Mouse (Mus musculus): ENCODE measurements around the gene Atp5g3.
A peak's percentile ranks its signal among the peaks of the same experiment; 100 is the strongest.
"Not testable (repeated sequence)": the region's sequence is repeated elsewhere in the genome, so short reads cannot be mapped to it uniquely, and the experiment has no call there.

Atp5g3 gene

DNA sequence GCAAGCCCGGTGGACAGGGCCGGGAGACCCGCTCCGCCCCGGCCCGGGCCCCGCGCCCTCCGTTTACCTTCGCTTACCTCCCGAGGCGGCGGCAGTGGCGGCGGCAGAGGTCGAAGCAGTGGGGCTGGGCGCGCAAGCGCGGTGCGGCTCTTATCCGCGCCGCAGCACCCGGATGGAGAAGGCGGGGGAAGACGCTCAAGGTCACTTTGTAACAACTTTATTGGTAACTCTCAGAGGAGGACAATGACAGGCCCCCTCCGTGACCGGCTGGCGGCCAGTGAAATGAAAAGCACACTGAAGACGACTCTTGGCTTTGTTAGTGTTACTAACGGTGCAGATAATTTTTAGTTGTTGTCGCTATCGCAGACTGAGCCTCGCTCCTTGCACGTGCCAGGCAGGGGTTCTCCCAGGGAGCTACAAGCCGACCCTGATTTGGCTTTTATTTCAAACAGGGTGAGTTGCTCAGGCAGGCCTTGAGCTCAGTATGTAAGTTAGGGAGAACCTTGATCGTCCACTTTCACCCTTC, at the start of gene Atp5g3:
Atp5g3 (minus strand) TSS at position 152 of the 526 bp plus-strand sequence.
- peak; percentile 93 for DNase-seq (ENCODE audit: low spot score)

DNA sequence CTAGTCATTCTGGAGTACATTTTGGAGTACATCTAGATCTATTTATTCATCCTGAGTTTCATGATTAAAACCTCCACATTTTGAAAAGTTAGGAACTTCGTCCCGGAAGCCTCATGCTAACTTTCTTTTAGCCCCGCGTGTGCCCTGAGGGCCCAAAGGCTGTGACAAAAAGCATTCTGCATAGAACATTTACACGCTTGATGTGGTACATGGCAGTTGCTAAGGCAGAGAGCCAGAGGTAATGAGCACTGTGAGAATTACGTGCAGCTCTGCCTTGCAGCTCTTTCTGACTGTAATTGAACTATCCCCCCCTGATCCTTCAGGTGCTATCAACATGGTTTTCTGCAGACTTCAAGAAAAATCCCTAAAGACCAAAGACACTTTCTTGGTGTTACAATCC, 47.2 kb upstream of the Atp5g3 start:
- DNase-seq (ENCODE audit: low spot score) = no peak

DNA sequence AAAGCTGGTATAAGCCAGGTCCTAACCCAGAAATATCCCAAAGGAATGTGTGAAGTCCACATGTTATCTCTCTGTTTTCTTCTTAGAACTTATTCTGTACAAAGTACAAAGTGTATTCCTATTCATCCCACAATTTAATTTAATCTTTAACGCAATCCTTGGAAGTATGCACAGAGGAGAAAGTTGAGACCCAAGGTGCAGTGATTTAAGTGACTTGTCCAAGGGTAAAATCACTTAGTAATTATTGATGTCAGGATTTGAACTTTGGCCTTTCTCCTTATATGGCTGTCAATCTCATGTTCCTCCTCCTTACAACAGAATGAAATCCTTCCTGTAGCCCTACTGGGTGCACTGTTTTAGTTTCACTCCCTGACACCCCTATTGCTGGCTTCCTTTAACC, 42.5 kb upstream of the Atp5g3 start:
- DNase-seq (ENCODE audit: low spot score) = no peak

DNA sequence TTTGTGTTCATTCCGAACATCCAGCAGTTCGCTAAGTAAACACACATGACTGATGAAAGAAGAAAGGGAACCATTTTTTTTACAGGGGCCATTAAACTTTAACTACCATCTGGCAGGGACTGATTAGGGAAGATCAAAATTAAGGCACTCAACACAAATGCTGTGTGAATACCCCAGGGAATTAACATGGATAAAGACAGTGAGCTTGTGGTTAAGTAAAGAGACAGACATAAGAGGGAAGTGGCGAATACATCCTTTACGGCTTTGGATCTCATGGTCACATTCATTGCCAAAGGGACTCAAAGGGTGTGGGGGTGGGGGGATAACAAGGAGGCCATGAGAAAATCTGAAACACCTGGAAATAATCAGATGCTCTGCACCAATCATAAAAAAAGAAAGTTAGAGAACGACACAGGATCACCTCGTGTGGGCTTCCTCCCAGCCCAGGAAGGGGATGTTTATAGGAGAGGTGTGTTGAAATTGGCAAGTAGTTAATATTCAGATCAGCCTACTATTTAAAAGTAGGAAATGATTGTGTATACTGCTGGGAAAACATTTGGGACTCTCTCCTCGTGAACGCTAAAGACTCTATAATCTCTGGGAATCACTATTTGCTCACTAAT, 41.6 kb upstream of the Atp5g3 start:
- no peak for DNase-seq (ENCODE audit: low spot score)

DNA sequence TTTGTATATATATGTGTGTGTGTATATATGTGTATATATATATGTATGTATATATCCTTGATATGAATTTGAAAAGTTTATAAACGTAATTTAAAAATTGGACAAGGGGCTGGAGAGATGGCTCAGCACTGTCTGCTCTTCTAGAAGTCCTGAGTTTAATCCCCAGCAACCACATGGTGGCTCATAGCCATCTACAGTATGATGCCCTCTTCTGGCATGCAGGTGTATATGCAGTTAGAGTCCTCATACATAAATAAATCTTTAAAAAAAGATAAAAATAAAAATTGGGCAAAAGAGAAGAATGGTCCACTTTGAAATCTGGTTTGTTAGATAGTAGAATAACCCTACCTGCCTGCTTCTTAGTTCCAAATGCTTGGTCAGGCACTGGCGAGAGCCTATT, 36.2 kb upstream of the Atp5g3 start:
- no peak for DNase-seq (ENCODE audit: low spot score)

DNA sequence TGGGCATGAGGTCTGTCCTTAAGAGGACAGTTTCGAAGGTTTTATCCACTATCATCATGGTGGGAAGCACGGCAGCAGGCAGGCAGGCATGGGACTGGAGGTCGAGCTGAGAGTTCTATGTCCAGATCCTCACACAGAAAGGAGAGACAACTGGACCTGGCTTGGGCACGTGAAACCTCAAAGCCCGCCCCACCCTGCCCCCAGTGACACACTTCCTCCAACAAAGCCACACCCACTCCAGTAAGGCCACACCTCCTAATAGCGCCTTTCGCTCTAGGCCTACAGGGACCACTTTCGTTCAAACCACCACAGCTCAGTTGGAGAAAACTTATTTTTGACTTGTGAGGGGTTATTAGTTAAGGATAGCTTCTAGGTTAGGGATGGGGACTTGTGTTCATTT, 32.6 kb upstream of the Atp5g3 start:
- no peak for DNase-seq (ENCODE audit: low spot score)

DNA sequence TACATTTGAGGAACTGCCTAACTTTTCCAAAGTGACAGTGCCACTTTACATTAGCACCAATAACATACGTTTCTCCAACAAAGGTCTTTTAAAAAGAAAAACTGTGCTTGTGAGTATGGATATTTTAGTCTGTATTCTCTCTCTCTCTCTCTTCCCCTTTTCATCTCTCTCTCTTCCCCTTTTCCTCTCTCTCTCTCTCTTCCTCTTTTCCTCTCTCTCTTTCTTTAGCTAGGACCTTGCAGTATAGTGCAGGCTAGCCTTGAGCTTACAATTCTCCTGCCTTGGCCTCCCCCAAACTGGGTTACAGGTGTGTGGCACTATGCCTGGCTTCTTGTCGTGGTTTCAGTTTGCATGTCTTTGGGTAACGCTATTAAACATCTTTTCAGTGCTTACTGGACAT, 31.7 kb upstream of the Atp5g3 start:
- no peak for DNase-seq (ENCODE audit: low spot score)

DNA sequence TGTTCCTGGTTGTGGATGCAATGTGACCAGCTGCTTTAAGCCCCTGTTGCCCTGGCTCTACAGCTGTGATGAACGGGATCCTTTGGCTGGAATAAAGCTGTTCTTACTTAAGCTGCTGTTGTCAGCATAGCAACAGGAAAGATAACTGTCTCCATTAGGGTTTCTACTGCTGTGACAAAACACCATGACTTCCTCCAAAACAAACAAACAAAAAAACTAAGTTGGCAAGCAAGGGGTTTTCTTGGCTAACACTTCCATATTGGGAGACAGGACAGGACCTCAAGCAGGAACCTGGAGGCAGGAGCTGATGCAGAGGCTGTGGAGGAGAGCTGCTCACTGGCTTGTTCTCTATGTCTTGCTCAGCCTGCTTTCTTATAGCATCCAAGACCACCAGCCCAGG, 30.2 kb upstream of the Atp5g3 start:
- no peak for DNase-seq (ENCODE audit: low spot score)

DNA sequence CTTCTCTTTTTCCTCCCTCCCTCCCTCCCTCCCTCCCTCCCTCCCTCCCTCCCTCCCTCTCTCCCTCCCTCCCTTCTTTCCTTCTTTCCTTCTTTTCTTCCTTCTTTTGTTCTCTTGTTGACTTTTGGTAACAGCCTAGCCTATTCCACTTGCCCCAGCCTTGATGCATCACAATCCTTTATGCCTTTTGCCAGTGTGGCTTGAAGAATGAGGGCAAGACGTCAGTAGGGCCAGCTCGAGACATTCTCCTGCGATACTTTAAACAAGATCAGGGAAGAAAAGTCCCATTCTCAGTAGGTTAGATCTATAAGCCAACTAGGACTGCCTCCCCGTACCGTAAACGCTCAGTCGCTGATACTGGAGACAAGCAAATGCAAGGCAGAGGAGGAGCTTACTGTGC, 29.3 kb upstream of the Atp5g3 start:
- no peak for DNase-seq (ENCODE audit: low spot score)

DNA sequence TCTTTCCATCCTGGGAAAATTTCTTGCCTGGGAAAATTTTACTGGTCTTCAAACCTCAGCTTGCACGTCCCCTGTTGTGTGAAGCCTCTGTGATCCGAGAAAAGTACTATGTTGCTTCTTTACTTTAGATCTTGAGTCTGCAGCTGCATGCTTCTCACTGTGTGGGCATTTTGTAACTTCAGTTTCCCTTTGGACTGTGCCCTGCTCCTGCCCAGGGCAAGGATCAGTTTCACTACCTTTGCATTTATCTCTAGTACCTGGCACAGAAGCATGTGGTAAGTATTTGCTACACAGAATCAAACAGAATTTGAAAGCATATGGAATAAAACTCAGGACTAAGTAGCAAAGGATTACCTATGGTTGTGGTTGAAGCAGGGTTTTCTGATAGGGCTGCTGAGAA, 27.8 kb upstream of the Atp5g3 start:
- DNase-seq (ENCODE audit: low spot score) = no peak

DNA sequence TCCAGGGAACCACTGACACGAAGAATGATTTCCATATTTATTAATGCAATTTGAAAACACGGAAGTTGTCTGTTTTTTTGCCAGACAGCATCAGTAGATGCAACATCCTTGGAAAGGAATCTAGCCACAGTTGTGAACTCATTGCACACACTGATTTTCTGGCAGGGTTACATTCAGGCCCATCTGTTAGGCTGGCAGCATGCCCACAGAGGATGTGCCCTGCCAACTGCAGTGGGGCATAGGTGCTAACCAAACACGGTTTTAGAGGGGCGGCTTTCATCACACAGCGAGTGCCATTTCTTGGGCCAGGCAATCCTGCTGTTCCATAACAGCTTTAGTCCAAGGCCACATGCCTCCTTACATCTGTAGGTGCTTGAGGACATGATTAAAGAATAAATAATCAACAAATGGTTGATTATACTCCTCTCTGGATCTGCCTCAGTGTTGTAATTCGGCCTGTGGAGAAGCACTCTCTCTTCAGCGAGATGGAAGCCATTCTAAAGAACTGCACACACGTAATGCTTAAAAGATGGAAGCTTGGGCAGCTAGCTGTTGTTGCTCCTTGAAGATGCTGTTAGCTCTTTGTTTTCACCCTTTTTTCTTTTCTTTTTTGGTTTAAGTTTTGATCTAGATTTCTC, 21.7 kb upstream of the Atp5g3 start:
- no peak for DNase-seq (ENCODE audit: low spot score)

DNA sequence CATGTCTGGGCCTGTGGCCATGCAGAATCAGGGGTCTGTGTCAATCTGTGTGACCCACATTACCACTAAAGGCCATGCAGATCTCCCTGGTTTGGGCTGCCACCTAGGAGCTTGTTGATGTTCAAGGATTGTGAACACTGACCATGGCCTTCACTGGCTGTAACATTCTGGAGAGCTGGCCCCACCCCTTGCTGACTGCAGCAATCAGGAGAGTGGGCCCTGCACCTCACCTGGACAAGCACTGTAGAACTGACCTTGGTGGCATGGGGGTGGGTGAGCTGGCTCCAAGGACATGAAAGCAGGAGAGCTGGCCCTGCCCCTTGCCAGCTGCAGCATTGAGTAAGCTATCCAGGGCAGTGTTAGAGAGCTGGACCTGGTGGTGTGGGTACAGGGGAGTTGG, 16.6 kb upstream of the Atp5g3 start:
- DNase-seq (ENCODE audit: low spot score) = no peak

DNA sequence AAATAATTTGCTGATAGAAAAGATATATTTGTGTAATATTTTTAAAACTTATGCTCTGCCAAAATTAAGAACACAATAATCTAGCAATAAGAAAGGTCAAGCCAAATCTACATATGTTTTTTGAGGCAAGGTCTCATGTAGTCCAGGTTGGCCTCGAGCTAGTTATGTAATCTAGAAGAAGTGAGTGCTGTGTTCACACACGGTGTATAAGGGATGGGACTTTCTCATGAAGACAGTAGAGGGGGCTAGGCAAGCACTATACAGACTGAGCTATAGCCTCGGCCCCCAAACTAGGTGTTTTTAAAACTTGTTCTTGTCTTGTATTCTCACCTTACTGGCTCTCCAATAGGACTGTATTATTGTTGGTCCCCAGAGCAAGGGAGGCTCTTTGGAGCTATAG, 14.4 kb upstream of the Atp5g3 start:
- no peak for DNase-seq (ENCODE audit: low spot score)

DNA sequence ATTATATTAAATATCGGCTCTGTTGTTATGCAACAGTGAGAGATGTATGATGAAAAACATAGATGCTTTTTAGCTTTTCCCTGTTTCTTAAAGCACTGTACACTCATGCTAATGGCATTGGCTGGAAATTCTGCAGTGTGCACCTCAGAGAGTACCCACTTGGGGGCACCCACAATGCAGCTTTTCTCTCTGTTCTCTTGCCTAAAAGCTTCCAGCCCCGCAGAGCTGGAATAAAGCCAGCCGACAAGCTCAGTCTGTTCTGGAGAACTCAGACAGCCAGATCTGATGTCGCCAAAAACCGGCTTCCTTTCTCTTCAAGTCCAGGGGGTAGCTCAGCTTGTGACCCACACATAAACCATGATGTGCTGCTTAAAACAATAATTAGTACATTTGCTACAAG, 14.0 kb upstream of the Atp5g3 start:
- peak; percentile 83 for DNase-seq (ENCODE audit: low spot score)

DNA sequence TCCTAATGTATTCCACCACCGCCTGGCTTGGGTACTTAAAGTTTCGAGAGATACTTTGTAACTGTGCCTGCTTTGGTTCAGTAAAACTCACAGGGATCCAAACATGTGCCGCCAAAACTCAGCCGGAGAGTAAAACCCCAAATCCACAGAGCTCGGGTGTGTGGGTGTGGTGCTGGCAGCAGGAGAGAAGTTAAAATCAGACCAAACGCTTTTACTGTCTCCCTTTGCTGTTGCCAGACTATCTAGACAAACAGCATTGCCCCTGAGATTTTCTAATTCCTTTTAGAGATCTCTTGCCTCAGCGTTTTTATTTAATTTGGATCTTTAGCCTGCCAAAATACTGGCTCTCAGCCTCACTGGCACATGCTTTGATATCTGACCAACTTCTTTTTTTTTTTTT, 8.5 kb upstream of the Atp5g3 start:
- peak; percentile 48 for DNase-seq (ENCODE audit: low spot score)

DNA sequence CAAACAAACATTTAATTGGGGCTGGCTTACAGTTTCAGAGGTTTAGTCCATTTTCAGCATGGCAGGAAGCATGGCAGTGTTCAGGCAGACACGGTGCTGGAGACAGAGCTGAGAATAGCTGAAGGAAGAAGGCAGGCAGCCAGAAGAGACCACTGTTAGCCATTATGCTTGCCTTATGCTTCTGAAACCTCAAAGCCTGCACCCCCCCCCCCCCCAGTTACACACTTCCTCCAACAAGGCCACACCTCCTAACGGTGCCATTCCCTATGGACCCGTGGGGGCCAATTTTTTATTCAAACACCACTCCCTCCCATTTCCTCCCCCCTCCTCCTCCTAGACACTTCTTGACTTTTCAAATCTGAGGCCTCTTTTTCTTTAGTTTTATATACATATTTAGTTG, 1.1 kb upstream of the Atp5g3 start:
- DNase-seq (ENCODE audit: low spot score) = no peak

DNA sequence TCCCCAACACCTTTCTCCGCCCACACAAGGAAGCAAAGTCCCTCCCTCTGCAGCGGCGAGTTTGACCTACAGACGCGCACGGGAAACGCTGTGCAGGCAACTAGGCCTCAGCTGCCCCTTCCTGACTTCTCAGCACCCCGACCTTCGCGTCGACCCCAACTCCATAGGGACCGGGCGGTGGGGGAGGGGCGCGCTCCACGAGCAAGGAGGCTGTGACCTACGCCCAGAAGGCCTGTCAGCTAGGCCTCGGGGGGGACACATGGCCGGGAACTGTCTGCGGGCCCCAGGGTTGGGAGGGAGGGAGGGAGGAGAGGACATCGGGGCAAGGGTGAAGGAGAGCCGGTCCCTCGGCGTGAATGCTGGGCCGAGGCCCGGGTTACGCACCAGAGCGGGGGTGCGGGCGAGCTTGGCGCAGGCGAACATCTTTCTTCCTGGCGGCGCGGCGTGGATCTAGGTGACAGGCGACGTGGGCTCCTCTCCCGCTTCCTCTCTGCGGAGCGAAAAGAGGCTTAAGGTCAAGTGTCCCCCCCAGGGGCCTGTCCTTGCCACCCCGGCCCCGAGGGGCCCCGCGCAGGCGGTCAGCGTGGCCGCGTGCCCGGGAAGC, 453 bp downstream of the Atp5g3 start:
- DNase-seq (ENCODE audit: low spot score) = peak; percentile 77

DNA sequence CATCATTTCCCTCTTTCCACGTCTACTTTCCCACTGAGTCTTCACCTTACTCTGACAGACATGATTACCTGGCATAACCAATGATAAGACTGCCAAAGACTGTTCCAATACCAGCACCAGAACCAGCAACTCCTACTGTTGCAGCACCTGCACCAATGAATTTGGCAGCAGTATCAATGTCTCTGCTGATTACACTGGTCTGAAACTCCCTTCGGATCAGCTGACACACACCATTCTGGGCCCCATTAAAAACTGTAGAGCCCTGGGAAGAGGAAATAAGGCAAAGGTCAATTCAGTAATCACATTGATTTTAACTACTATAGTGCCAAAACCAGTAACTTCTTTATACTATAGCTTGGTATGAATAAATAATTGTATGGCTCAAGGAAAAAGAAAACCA, 2.0 kb downstream of the Atp5g3 start:
- no peak for DNase-seq (ENCODE audit: low spot score)

DNA sequence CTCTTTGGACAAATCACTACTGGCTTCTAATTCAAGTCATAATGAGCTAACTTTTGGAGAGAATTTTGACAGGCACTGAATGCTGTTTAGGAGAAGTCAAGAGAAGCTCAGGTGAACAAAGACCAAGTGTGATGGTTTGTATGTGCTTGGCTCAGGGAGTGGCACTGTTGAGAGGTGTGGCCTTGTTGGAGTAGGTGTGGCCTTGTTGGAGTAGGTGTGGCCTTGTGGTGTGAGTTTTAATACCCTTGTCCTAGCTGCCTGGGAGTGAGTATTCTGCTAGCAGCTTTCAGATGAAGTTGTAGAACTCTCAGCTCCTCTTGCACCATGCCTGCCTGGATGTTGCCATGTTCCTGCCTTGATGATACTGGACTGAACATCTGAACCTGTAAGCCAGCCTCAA, 6.4 kb downstream of the Atp5g3 start:
- DNase-seq (ENCODE audit: low spot score) = not testable (repeated sequence)

DNA sequence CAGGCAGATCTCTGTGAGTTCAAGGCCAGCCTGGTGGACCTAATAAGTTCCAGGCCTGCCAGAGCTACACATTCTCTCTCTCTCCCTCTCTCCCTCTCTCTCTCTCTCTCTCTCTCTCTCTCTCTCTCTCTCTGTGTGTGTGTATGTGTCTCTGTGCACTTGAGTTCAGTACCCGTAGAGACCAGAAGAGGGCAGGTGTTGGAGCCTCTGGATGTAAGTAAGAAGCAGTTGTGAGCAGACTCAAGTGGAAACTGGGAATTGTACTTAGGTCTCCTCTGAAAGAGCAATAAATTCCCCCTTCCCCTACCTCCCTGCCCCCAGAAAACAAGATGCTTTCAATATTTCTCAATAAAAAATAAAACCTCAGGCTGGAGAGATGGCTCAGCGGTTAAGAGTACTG, 7.6 kb downstream of the Atp5g3 start:
- DNase-seq (ENCODE audit: low spot score) = no peak

DNA sequence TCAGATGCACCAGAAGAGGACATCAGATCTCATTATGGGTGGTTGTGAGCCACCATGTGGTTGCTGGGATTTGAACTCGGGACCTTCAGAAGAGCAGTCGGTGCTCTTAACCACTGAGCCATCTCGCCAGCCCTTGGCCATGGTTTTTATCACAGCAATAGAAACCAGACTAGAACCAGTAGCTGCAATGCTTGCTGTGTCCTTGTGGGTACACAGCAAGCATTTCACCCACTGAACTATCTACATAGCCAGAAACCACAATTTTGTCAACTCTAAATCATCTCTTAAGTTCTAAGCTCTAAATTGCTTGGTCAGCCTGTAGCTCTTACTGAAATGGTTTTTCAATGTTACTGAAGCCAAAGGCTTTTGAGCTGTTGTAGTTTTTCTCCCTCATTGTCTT, 8.8 kb downstream of the Atp5g3 start:
- DNase-seq (ENCODE audit: low spot score) = not testable (repeated sequence)

DNA sequence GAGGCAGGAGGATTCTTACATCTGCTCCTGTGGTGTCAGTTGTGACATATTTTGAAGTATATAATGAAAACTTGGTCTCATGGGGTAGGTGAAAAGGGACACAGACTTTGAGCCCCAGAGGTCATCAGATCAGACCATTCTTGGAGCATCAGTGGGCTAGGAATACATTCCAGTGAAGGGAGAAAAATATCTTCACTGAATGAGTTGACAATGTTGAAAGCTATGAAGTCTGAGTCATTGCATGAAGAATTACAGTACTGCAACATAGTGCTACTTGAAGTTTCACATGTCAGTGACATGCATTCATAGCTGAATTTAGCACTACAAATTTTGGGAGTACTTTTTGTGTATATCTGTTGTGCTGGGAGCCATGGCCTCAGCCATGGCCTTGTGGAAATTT, 10.0 kb downstream of the Atp5g3 start:
- no peak for DNase-seq (ENCODE audit: low spot score)

DNA sequence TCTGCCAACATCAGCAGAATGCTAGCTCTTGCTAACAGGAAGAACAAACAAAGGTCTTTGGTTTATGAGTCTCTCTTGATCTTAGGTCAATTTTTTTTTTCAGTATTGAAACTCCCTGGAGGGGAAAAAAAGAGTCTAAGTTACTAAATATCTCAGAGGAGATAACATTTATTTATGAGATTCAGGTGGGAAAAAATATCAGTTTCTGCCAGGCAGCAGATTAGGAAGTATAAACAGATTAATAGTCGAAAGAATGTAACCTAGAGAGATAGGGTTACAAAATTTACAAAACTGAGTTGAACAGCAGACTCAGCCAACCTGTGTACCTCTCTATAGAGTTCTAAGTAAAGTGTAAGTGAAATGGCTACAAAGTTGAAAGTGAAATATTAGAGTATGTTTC, 10.8 kb downstream of the Atp5g3 start:
- no peak for DNase-seq (ENCODE audit: low spot score)

DNA sequence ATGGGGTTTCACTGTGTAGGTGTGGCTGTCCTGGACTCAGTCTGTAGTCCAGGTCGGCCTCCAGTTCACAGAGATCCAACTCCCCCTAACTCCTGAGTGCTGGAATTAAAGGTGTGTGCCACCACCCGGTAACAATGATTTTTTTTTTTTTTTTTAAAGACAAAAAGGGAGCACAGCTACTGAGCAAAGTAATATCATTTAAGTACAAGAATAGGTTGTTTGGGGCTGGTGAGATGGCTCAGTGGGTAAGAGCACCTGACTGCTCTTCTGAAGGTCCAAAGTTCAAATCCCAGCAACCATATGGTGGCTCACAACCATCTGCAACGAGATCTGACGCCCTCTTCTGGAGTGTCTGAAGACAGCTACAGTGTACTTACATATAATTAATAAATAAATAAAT, 14.2 kb downstream of the Atp5g3 start:
- not testable (repeated sequence) for DNase-seq (ENCODE audit: low spot score)

Data from testis, postnatal 14 days (tissue).